Mouse (Mus musculus): ENCODE measurements around the gene Prph2. TPM values are rescaled to one million over a fixed set of nuclear protein-coding genes. Genes with fewer than 3 reads are reported as not detected.

Gene Prph2
- polyA plus RNA-seq, 1 experiment: not detected

DNA sequence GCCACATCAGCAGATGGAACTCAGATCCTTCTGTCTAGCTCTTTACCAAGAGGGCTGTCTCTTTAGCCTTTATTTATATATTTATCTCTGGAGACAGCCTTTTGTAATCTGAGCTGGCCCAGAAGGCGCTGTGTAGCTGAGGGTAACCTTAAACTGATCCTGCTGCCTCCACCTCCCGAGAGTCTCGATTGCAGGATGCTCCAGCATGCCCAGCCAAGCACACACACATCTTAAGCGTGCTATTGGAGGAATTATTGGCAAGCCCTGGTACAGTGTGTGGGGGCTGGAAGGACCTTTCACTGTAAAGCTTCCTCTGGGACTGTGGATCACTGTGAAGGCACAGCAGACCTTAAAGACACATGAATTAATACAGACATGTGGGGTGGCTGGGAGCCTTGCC lies 8.7 kb downstream of the Prph2 start:
- Histone ChIP-seq H3K4me1 (ENCODE audit: control insufficient read depth, insufficient read depth, low read length) (no peaks in the 10 kb centered on the region), H3K27ac (ENCODE audit: insufficient read depth, low read depth, low read length) (no peak overlapping the region), H3K36me3 (ENCODE audit: control insufficient read depth, insufficient read depth, low read length) (no peaks in the 10 kb centered on the region), H3K27me3 (replicated peaks; ENCODE audit: control insufficient read depth, insufficient read depth, low read length) (no peaks in the 10 kb centered on the region), H3K4me3 (ENCODE audit: insufficient read depth, low read depth, low read length) (no peak overlapping the region)
- no peak for TF ChIP-seq POLR2A (IDR thresholded peaks at IDR 0.05; ENCODE audit: low read depth, low read length)
- no peak for TF ChIP-seq CTCF (conservative IDR thresholded peaks at IDR 0.05; ENCODE audit: insufficient read depth, insufficient read length, low read depth, low read length)
- WGBS: 15% methylated on average over 4 of the region's 4 CpGs
- no peak for DNase-seq

DNA sequence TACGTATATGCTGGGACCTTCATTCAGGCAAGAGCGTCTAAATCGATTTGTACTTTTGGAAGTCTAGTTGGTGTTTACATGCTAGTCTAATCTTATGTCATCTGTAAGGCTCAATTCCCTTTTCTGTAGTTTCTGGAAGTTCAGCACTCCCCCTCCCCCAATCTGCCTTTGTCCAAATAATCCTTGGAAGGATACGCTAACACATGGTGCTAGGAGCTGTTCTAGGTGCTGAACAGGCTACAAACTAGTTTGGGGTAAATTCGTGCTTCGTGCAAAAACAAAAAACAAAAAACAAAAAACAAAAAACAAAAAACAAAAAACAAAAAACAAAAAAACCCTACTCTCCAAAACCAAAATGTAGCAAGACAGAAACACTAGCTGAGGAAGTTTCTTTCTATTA lies 10.6 kb downstream of the Prph2 start:
- WGBS: 56% methylated on average over 6 of the region's 6 CpGs
- DNase-seq: no peak
- Histone ChIP-seq H3K4me1 (ENCODE audit: control insufficient read depth, insufficient read depth, low read length) (no peaks in the 10 kb centered on the region), H3K27ac (ENCODE audit: insufficient read depth, low read depth, low read length) (no peak overlapping the region), H3K27me3 (replicated peaks; ENCODE audit: control insufficient read depth, insufficient read depth, low read length) (no peaks in the 10 kb centered on the region), H3K4me3 (ENCODE audit: insufficient read depth, low read depth, low read length) (no peak overlapping the region), H3K36me3 (ENCODE audit: control insufficient read depth, insufficient read depth, low read length) (no peaks in the 10 kb centered on the region)
- TF ChIP-seq POLR2A (IDR thresholded peaks at IDR 0.05; ENCODE audit: low read depth, low read length) (no peak), CTCF (conservative IDR thresholded peaks at IDR 0.05; ENCODE audit: insufficient read depth, insufficient read length, low read depth, low read length) (no peak)

DNA sequence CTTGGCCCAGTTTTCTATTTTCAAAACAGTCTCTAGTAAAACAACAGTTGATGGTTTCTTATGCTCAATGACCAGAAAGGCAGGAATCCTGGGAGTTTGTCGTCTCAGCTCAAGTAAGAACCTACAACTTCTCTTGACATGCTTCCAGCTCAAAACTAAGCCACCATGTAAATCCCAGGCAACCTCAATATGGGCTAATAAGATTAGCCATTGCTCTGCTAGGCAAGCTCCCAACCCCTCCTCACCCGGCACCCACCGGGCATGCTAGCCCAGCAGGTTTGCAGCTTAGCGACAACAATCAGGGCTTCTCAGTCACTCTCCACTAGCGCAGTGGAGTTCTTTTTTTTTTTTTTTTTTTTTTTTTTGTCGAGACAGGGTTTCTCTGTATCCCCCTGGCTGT lies 15.9 kb downstream of the Prph2 start:
- TF ChIP-seq POLR2A (IDR thresholded peaks at IDR 0.05; ENCODE audit: low read depth, low read length) (no peak), CTCF (conservative IDR thresholded peaks at IDR 0.05; ENCODE audit: insufficient read depth, insufficient read length, low read depth, low read length) (no peak)
- peaks cover 5% of the 10 kb centered on the region; the same call in 1 of the 2 replicates for H3K36me3 ChIP-seq (ENCODE audit: control insufficient read depth, insufficient read depth, low read length)
- no peak for DNase-seq
- whole genome bisulfite sequencing: 72% methylated on average over 6 of the region's 6 CpGs
- H3K27ac ChIP-seq (ENCODE audit: insufficient read depth, low read depth, low read length): no peak overlapping the region
- no peaks in the 10 kb centered on the region for H3K4me1 ChIP-seq (ENCODE audit: control insufficient read depth, insufficient read depth, low read length)
- H3K27me3 ChIP-seq (replicated peaks; ENCODE audit: control insufficient read depth, insufficient read depth, low read length): no peaks in the 10 kb centered on the region
- no peak overlapping the region for H3K4me3 ChIP-seq (ENCODE audit: insufficient read depth, low read depth, low read length)

DNA sequence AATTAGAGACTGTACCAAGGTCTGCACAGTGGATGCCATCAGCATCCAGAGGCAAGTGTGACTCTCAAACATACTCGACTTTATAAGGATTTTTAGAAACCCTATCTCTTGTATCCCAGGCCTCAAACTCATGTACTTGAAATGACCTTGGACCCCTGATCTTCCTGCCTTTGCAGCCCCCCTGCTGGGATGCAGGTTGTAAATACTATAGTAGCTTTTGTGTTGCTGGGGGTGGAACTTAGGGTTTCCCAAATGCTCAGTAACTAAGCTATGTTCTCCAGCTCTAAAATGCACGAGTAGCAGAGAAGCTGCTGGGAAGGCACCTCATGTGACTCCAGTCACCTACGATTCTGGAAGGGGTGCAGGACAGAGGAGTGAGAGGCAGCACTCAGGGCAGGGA lies 16.7 kb downstream of the Prph2 start:
- WGBS: 55% methylated on average over 3 of the region's 3 CpGs
- Histone ChIP-seq H3K36me3 (ENCODE audit: control insufficient read depth, insufficient read depth, low read length) (peaks cover 6% of the 10 kb centered on the region; the same call in 1 of the 2 replicates), H3K27me3 (replicated peaks; ENCODE audit: control insufficient read depth, insufficient read depth, low read length) (no peaks in the 10 kb centered on the region), H3K27ac (ENCODE audit: insufficient read depth, low read depth, low read length) (no peak overlapping the region), H3K4me1 (ENCODE audit: control insufficient read depth, insufficient read depth, low read length) (no peaks in the 10 kb centered on the region), H3K4me3 (ENCODE audit: insufficient read depth, low read depth, low read length) (no peak overlapping the region)
- no peak for TF ChIP-seq CTCF (conservative IDR thresholded peaks at IDR 0.05; ENCODE audit: insufficient read depth, insufficient read length, low read depth, low read length)
- no peak for TF ChIP-seq POLR2A (IDR thresholded peaks at IDR 0.05; ENCODE audit: low read depth, low read length)
- DNase-seq: no peak

DNA sequence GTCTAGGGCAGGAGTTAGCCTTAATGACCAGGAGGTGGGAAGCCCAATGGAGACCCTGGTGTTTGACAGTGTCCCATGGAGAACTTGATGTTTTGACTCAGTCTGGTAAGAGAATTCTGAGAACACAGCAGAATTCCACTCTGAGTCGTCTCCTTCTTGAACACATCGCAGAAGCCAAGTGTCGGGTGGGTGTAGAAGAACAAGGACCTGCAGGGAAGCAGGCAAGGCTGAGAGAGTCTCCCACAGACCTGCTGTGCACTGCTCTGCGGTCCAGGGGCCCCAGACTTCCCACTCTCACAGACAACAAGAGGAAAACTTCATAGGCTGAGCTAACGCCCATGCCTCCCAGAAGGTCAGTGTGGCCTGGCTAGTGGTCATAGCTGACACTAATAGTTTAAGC lies 17.5 kb downstream of the Prph2 start:
- Histone ChIP-seq H3K4me3 (ENCODE audit: insufficient read depth, low read depth, low read length) (no peak overlapping the region), H3K36me3 (ENCODE audit: control insufficient read depth, insufficient read depth, low read length) (peaks cover 7% of the 10 kb centered on the region), H3K4me1 (ENCODE audit: control insufficient read depth, insufficient read depth, low read length) (no peaks in the 10 kb centered on the region), H3K27me3 (replicated peaks; ENCODE audit: control insufficient read depth, insufficient read depth, low read length) (no peaks in the 10 kb centered on the region), H3K27ac (ENCODE audit: insufficient read depth, low read depth, low read length) (no peak overlapping the region)
- no peak for DNase-seq
- TF ChIP-seq POLR2A (IDR thresholded peaks at IDR 0.05; ENCODE audit: low read depth, low read length) (no peak), CTCF (conservative IDR thresholded peaks at IDR 0.05; ENCODE audit: insufficient read depth, insufficient read length, low read depth, low read length) (no peak)
- WGBS: 92% methylated on average over 5 of the region's 5 CpGs

DNA sequence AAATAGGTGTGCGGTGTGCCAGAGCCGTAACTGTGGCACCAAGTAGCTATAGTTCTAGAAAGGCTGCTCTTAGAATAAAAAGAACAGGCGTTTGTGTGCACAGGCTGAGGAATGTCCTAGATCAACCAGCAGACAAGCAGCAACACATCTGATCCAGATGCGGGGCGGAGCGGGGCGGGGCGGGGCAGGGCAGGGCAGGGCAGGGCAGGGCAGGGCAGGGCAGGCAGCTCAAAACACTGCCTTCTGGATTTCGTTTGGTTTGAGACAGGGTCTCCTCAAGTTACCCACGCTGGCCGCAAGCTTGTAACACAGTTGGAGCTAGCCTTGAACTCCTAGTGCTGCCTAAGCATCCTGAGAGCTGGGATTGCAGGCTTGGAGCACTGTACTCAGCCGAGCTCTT lies 19.0 kb downstream of the Prph2 start:
- DNase-seq: no peak
- no peak overlapping the region for H3K4me3 ChIP-seq (ENCODE audit: insufficient read depth, low read depth, low read length)
- 80% methylated on average over 12 of the region's 12 CpGs for WGBS
- no peaks in the 10 kb centered on the region for H3K4me1 ChIP-seq (ENCODE audit: control insufficient read depth, insufficient read depth, low read length)
- H3K27ac ChIP-seq (ENCODE audit: insufficient read depth, low read depth, low read length): no peak overlapping the region
- no peaks in the 10 kb centered on the region for H3K27me3 ChIP-seq (replicated peaks; ENCODE audit: control insufficient read depth, insufficient read depth, low read length)
- H3K36me3 ChIP-seq (ENCODE audit: control insufficient read depth, insufficient read depth, low read length): peaks cover 12% of the 10 kb centered on the region
- TF ChIP-seq CTCF (conservative IDR thresholded peaks at IDR 0.05; ENCODE audit: insufficient read depth, insufficient read length, low read depth, low read length) (no peak), POLR2A (IDR thresholded peaks at IDR 0.05; ENCODE audit: low read depth, low read length) (no peak)

DNA sequence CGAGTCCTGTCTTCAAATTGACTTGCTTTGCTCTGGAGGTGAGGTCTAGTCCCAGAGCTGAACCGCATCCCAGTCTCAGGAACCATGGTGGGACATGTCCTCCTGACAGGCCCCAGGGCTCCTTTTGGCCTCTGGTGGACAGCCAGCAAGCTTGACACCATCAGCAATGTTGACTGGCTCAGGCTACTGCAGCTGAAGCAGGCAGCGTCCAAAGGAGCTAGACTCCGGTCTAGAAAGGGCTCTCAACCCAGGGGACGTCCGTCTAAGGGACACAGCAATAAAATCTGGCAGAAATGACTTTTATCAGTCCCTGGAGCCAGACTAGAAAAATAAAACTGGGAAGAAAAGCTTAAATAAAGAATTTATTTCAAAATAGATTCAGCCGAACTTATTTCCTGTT lies 19.6 kb downstream of the Prph2 start:
- H3K4me1 ChIP-seq (ENCODE audit: control insufficient read depth, insufficient read depth, low read length): no peaks in the 10 kb centered on the region
- peak; percentile 8 for DNase-seq
- H3K36me3 ChIP-seq (ENCODE audit: control insufficient read depth, insufficient read depth, low read length): peaks cover 13% of the 10 kb centered on the region
- H3K27ac ChIP-seq (ENCODE audit: insufficient read depth, low read depth, low read length): no peak overlapping the region
- no peak for TF ChIP-seq POLR2A (IDR thresholded peaks at IDR 0.05; ENCODE audit: low read depth, low read length)
- no peak for TF ChIP-seq CTCF (conservative IDR thresholded peaks at IDR 0.05; ENCODE audit: insufficient read depth, insufficient read length, low read depth, low read length)
- no peaks in the 10 kb centered on the region for H3K27me3 ChIP-seq (replicated peaks; ENCODE audit: control insufficient read depth, insufficient read depth, low read length)
- H3K4me3 ChIP-seq (ENCODE audit: insufficient read depth, low read depth, low read length): no peak overlapping the region
- WGBS: 71% methylated on average over 7 of the region's 7 CpGs

DNA sequence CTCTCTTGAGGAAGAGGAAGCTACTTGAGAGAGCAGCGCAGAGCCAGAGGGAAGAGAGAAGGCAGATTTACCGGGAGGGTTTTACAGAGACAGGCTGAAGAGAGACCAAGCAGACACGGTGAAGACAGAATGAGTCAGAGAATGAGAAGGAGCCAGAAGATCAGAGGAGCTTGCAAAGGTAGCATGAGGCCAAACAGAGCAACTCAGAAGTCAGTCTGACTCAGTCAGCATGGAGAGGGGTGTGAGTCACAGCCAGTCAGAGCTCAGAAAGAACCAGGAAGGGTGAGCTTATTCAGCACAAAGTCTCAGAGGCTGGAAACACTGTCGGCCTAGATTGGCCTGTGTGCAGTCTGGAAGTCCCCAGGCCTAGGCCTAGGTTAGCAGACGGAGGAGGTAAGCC lies 22.7 kb downstream of the Prph2 start:
- Histone ChIP-seq H3K27me3 (replicated peaks; ENCODE audit: control insufficient read depth, insufficient read depth, low read length) (no peaks in the 10 kb centered on the region), H3K4me1 (ENCODE audit: control insufficient read depth, insufficient read depth, low read length) (no peaks in the 10 kb centered on the region), H3K27ac (ENCODE audit: insufficient read depth, low read depth, low read length) (no peak overlapping the region), H3K4me3 (ENCODE audit: insufficient read depth, low read depth, low read length) (no peak overlapping the region), H3K36me3 (ENCODE audit: control insufficient read depth, insufficient read depth, low read length) (peaks cover 13% of the 10 kb centered on the region)
- 90% methylated on average over 5 of the region's 5 CpGs for WGBS
- no peak for DNase-seq
- no peak for TF ChIP-seq POLR2A (IDR thresholded peaks at IDR 0.05; ENCODE audit: low read depth, low read length)
- TF ChIP-seq CTCF (conservative IDR thresholded peaks at IDR 0.05; ENCODE audit: insufficient read depth, insufficient read length, low read depth, low read length): no peak

Measured in kidney, adult 2 months (tissue).